Mouse (Mus musculus) mesoderm, embryonic 11.5 days (tissue): Measurements from ENCODE around the gene R3hcc1l.

Experiments used
- DNase-seq: peaks from one replicate; pipeline ENCODE4 v3.0.0-alpha.2; 2012; ENCODE audit warnings: low read depth, low spot score

Gene R3hcc1l

DNA sequence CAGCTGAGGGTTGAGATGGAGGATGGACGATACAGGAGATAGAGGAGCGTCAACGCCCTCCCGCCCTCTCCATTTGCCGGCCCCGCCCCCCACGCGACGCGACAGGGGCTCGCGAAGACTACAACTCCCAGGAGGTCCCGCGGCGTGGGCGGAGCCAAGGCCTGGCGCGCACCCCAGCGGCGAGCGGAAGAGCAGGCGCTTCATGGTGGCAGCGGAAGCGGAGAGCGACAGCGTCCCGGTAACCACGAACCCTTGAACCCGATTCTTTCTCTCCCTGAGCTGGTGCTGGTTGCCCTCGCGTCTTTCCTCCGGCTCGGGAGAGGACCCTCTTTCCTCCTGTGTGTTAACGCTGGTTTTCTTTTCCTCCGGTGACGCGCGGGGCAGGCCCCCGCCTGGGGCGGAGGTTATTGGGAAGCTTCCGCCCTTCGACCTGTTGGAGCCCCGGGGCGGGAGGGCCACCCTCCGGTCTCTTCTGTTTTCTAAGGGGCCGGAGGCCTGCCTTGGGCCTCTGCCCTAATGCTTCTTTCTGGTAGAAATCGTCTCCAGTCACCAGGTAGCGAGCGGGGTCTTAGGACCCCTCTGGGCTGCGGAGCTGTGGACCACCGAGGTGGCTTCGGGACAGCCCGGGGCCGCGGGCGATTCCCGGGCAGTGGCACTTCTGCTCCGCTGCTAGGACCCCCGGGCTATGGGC lies at the start of gene R3hcc1l:
R3hcc1l (plus strand) TSS at position 140 of the 691 bp plus-strand sequence.
- peak; percentile 94 for DNase-seq

DNA sequence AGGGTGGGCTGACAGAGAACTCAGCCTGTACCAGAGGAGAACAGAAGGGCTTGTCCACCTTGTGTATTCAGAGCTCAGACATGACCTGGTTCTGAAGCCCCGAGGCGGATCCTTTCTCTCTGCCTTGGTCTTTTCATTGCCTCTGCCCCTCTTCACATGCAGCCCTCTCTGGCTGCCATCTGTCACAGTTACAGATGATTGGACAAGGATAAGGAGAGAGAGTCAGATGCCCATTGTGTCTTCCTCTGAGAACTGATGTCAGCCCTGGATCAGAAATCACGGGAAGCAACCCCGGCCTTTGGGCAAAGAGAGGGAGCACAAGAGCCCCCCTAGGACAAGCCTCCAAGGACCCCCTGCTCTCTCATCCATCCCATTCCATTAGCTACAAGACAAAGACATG lies 47.0 kb upstream of the R3hcc1l start:
- DNase-seq, result no peak

GRCm38 (mm10) chr19:42472831-42473230 lies 45.7 kb upstream of the R3hcc1l start:
- DNase-seq, result peak; percentile 64

DNA sequence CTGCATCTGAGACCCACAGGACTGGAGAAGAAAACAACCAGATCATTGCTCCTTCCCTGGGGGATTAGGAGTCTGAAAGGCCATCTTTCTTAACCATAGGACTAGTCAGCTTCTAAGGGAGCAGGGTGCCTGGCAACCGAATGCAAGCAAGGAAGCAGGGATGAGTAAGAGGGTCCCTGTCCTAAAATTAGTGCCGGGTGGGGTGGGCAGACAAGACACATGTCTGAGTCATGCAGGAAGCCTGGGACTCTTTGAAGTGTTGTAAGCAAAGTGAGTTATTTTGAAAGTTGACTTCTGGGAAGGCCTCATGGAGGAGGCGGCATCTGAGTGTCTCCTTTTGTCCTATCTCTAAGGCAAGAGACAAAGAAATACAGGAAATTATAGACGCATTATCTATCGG lies 40.8 kb upstream of the R3hcc1l start:
- no peak for DNase-seq

- DNase-seq, result no peak
Observed at GRCm38 (mm10) chr19:42478303-42478702, 40.3 kb upstream of the R3hcc1l start.

DNA sequence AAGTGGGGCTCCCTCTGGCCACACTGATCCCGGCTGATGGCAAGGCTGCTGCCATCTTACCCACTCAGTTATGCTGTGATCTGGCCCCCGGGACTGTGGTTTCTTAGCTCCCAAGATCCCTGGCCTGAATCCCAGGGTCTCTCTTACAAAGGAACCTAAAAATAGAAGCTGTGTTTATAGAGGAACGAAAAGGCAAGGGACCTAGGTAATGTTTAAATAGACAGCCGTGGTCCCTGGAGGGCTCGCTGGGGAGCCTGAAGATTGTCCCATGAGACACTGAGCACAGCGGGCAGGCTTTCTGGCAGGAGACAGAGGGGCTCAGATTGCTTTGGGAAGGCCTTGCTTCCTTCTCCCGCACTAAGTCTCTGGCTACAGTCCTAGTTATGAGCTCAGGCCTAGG lies 33.1 kb upstream of the R3hcc1l start:
- DNase-seq, result no peak

DNA sequence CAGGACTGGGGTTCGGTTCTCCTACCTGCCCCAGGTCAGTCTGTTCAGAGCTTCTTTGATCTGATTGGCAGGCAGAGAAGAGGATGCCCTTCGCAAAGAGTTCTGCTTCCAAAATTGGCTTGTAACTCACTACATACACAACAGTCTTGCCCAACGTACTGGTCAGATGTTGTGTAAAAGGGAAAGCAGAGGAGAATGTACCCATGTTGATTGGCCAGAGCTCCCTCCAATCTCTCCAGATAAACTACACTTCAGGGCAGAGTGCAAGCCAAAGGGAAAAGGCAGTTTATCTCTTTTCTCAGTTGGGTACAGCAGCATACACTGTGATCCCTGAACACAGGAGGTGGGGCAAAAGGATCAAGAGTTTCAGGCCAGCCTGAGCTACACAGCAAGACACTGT lies 31.3 kb upstream of the R3hcc1l start:
- DNase-seq, result no peak

DNA sequence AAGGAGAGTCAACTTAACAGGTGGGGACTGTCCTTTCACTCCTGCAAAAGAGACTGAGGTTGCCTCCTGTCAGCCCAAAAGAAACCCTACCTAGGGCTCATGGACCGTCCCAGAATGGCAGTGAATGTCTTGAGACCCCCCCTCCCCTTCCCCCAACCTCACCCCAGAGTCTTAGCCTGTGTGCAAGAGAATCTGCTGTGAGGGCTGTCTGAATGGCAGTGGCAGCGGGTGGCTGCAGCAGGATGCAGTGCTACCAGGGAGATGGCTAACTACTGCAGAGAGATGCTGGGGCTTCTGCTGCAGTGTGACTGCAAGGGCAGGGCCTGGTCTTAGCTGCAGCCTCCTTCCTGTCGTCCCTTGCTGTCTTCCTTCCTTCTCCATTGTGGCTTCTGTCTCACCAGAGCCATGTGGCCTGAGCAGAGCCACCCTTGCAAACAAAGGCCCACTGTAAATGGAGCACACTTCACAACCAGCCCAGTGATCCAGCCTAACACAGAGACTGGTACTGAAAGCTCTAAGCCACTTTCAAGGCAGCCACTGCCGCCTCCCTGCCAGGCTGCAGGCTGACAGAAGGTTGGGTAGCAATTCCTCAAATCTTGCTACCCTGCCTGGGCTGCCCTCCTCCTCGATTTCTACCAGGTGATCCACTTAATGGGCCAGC lies 25.2 kb upstream of the R3hcc1l start:
- DNase-seq, result no peak

DNA sequence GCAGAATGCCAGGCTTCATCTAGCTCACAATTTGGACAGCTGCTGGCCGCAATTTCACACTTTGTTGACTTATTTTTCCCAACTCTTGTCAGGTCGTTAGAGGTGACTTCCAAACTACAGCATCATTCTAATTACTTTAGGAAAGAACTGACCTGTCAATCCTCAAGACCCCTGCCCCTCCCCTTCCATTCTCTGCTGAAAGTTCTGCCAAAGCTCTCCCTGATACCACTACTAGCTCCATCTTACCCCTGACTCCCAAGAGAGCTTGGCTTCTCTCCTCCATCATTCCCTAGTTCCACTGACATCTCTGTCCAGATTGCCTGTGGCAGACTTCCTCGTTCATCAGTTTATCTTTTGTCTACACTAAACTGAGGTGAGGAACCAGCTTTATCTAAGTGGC lies 14.4 kb upstream of the R3hcc1l start:
- DNase-seq, result no peak

DNA sequence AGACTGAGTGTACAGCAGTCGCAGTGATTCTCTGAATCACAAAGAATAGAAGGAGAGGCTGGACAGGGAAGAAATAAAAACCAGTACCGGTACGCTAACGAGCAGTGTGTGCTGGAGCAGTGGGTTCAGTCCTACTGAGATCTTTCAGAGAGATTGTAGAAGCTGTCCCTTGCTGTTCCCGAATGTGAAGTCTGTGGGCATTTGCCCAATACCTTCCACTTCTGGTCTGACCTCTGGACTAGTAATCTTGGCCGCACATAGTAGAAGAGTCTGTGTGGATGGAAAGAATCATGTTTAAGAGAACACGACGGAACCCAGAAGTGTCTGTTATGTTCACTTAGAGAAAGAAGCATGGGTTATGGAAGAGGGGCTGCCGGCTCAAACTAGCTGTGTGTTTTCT lies 8.9 kb upstream of the R3hcc1l start:
- no peak for DNase-seq

DNA sequence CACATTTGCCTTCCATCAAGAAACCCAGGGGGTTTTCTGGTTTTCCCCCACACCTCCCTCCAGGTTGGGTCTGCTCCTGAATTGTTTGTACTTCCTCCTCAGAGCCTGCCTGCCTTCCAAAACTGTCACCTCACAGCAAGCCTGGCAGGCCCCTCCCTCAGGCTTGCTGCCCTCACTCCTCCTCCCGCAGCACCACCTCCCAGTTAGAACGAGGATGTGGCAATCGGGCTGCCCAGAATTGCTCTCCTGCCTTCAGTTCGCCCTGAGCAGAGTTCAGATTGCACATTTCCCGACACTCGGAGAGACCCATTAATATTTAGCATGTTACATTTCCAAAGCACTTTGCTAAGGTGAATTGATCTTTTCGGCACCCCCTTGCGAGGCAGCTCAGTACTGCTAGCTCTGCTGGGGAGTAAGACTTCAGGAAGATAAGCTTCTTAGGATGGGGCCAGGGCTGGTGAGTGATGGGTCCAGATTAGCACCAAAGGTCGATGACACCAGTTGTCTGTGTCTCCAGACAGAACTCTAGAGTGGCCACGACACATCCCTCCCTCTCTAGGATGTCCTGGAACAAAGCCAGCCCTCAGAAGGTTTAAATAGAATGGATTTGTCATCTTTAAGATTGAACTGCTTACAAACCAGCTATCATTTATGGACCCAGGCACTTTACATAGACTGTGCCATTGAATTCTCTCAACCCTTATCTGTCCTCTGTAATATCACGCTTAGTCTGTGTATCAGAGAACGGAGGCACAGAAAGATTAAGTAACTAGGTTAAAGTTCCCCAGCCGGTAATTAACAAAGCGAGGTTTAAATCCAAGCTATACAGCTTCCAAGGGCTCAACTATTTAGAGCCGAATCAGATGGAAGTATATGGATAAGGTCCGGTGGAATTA lies 8.0 kb upstream of the R3hcc1l start:
- DNase-seq, result no peak

- no peak for DNase-seq
Observed at GRCm38 (mm10) chr19:42515656-42516055, 2.9 kb upstream of the R3hcc1l start.

DNA sequence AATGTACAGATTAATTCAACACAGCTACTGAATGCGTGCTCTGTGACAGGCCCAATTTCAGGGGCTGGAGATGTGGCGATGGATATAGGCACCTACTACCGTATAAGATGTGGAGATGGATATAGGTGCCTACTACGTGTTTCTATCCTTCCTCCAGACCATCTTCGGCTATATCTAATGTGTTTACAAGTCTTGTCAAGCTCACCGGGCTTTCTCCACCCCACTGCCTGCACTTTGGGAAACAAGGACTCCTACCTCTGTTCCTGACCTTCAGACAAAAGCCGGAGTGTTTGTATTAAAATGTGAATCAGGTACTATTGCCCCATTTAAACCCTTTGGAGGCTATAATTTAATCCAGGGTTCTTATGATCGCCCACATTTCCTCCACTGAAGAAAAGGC lies 2.4 kb upstream of the R3hcc1l start:
- no peak for DNase-seq

DNA sequence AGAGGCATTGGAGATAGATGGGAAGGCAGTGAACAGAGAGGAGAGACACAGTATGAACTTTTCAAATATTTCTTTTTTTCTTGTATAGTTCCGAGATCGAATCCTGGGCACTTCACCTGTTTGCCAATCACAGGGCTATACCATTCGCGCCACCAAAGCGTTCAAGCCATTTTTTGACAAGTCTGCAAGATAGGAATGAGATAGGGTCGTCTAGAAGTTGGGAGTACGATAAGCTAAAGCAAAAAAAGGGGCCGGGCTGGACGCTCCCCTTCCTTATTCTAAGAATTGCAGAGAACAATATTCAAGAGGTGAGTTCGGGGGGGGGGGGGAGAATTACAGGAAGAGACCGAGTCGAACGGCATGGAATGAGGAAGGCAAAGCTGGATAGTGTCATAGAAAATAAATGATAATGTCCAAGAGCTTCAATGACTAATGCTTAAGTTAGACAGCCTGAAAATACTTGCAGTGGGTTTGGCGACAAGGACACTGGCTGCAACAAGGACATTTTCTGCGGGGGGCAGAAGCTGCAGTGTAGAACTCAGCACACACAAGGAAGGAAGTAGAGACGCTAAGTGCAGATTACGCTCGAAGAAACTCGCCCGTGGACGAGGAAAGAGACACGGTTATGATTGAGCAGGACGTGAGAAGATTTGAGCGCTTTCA lies 471 bp upstream of the R3hcc1l start:
- no peak for DNase-seq

- no peak for DNase-seq
Observed at GRCm38 (mm10) chr19:42519760-42520159, 1.2 kb downstream of the R3hcc1l start.

DNA sequence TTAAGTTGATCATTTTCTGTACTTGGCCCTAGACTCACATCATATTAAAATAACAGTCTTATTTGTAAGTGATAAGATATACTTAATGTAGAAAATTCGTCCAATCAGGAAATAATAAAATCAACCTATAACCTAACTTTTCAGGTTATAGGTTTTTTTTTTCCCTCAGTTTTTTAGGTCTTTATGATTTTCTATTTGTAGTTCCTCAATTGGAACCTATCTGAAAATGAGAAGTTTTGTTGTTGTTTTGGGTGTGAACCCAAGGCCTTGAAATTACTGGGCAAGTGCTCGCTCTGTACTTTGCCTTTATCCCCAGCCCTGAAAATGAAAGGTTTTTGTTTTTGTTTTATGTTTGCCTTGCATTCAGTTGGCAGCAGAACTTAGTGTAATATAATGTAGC lies 6.1 kb downstream of the R3hcc1l start:
- no peak for DNase-seq

DNA sequence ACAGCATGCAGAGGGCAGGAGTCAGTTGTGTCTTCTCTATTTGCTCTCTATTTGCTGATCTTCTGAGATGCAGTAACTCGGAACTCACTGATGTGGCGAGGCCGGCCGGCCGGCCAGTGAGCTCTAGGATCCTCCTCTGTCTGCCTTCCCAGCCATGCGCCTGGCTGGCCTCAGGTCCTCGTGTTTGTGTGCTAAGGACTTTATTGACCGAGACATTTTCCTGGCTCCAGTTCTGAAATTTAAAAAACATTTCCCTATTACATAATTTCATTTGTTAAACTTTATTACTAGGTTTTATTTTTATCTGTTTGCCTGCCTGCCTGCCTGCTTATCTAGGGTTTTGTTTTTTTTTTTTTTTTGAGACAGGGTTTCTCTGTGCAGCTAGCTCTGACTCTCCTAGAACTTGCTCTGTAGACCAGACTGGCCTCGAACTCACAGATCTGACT lies 11.5 kb downstream of the R3hcc1l start:
- no peak for DNase-seq

GRCm38 (mm10) chr19:42534427-42534826 lies 15.9 kb downstream of the R3hcc1l start:
- DNase-seq, result no peak

GRCm38 (mm10) chr19:42537600-42537999 lies 19.0 kb downstream of the R3hcc1l start:
- DNase-seq, result no peak

- DNase-seq, result no peak
Observed at GRCm38 (mm10) chr19:42538911-42539310, 20.4 kb downstream of the R3hcc1l start.

DNA sequence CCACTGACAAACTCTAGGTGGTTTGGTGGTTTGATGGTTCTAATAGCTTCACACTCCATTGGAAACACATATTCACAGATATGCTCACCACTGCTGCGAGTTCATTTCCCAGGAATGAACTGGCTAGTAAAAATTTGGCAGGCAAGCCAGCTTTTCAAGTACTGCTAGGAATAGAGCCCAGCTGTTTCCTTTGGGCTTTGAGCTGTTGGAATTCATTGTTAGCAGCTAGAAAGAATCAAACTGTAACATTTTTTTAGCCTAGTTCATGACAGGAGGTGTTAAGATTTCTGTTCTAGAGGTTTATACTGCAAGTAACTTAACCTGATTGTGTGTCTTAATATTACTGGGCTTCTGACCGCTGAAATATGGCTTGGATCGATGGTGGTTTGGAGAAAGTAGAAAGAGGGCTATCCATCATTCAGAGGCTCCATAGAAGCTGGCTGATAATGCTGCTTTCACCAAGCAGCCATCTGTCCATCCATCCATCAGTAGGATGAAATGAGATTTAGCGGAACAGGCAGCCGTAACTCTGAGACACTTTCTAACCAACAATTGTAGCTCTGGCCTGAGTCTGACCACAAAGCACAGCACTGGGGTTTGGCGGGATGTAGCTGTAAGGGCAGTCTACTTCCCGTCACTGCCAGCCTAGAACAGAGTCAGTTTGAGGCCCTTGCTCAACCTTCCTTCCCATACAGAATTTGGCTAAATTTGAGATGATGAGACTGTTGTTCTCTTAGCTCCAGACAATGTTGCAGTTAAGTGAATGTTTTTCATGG lies 21.0 kb downstream of the R3hcc1l start:
- peak; percentile 49 for DNase-seq
